Mouse (Mus musculus) right cerebral cortex, postnatal 36 days (tissue): ENCODE data around the gene Col24a1.

Experiments
- DNase-seq, 2 experiments: peaks; one replicate each; pipeline ENCODE4 v3.0.0; 2022; ENCODE audit warnings: low spot score in 2 of 2, mixed read lengths in 1 of 2

Col24a1 gene

GRCm38 (mm10) chr3:145292337-145293134 is at the start of gene Col24a1:
Gene Col24a1, plus strand, starts transcription at chr3:145292472.
- DNase-seq = peak; percentile 18 to 22

DNA sequence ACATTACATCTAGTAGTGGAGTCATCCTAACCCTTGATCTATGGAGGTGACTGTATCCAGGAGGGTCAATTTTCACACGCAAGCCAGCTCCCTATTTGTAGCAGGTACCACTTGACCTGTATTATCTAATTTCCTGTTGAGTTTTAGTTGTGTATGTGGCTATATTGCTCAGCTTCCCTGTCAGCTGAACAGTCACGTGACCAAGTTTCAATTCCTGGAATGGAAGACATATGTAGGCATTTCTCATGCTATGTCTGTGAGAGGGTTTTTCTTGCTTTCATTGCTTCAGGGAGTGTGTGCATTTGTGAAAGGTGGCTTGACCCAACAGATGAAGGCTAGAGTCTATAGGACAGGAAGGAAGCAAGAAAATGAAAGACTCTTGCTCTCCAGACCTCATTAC is 44.2 kb upstream of the Col24a1 start:
- no peak for DNase-seq

- no peak for DNase-seq
These were observed 39.2 kb upstream of the Col24a1 start for GRCm38 (mm10) chr3:145253066-145253465.

DNA sequence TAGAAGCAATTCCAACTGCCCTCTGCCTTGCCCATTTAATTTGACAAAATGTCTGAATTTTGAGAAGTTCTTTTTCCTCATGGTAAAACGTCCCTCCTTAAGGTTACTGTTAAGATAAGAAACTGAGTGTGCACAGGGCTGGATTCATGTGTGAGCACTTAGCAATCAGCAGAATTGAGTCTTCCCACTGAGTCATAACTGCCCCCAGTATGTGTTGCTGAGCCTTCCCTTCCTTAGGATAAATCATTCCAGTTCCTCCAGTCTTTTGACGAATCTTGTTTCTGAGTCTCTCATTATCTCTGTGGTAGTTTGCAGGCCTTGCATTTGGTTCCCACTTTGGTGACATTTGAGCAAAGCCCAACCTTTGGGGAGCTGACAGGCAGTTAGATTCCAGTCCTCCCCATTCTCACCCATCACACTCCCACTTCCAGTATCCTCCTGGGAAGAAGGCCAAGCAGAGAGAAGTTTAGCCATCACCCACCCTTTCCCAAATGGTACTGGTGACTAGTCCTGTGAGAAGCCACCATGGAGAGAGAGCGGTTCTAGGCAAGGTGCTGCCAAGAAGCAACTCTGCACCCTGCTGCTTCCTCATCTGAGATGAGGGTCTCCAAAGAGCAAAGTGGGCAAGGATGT is 37.4 kb upstream of the Col24a1 start:
- DNase-seq = peak in 1 of 2 experiments; percentile 42

GRCm38 (mm10) chr3:145256647-145257046 is 35.6 kb upstream of the Col24a1 start:
- DNase-seq = no peak

- DNase-seq = no peak
These were observed 32.6 kb upstream of the Col24a1 start for GRCm38 (mm10) chr3:145259678-145260077.

DNA sequence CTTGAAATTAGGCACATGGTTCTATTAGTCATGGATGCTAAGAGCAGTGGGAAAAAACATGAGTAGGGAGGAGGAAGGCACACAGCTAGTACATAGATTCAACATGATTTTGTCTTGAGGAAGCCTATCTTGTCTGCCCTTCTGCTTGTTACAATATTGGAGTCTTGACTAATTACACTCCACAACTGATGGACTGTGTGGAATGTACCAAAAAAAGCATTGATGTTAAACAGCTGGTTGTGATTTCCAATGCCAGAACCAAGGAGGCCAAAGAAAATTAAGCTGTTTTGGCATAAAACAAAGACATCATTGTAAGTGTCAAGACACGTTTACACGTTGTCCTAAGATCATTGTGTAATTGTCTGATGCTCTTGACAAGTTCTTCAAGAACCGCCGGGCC is 29.1 kb upstream of the Col24a1 start:
- DNase-seq = no peak

- no peak for DNase-seq
These were observed 24.2 kb upstream of the Col24a1 start for GRCm38 (mm10) chr3:145268066-145268465.

DNA sequence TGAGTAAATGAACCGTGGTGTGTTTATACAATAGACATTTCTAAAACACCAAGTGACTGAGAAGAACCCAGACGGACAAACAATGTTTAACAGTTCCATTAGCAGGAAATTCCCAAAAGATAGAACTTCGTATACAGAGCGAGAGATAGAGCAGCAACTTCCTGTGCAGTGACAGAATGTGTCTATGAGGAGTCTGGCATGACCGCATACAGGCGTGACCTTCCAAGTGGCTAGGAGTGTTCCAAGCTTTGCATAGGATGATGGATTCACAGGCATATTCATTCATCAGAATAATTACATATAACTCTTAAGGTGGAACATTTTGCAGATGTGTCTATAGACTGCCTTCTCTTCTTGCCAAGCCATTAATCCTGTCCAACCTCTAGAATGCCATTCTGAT is 18.1 kb upstream of the Col24a1 start:
- no peak for DNase-seq

DNA sequence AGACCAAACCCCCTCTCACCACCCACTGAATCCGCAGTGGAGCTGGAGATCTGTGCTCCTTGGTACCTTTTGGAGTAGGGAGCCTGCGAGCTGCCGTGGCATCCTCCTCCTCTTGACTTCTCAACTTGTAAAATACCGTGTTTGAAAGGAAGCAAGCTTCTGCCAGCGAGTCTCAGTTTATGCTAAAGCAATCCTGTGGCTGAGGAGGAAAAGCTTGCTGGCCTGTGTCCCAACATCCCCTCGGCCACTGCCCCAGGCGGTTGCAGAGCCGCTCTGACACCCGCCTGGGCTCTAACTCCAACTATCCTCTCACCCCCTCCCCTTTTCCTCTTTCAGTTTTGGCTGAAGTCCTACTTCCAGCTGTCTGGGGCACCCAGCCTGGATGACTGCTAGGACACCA is 935 bp downstream of the Col24a1 start:
- DNase-seq = no peak

DNA sequence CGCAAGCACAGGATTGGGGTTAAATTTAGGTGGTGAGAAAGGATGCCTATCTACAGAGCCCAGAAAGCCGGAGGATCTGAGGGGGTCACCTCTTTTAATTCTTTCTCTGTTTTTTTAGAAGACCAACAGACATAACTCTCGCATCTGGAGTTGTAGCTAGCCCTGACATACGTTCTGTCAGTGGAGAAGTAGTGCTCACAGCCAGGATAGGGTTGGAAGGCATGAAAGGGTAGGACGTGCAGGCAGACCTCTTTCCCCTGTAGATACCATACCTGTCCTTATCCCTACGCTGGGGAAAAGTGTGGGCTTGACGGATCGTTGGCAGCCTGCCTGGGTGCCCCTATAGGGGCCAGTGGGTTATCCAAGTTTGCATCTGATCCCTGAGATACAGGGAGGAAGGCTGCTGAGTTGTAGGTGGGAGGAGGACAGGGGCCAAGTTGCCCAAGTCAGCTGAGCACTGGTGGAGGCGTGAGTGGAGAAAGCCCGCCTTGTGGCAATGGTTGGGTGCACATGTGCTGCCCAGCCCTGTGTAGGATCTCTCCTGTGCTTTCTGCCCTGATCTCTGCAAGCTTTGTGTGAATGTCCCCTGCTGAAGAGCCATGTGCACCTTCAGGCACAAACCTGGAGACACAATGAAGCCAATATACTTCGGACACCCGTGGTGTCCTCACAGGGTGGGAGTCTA is 1.5 kb downstream of the Col24a1 start:
- DNase-seq = no peak

- no peak for DNase-seq
These were observed 7.8 kb downstream of the Col24a1 start for GRCm38 (mm10) chr3:145299980-145300591.

GRCm38 (mm10) chr3:145305311-145305710 is 13.0 kb downstream of the Col24a1 start:
- DNase-seq = no peak

DNA sequence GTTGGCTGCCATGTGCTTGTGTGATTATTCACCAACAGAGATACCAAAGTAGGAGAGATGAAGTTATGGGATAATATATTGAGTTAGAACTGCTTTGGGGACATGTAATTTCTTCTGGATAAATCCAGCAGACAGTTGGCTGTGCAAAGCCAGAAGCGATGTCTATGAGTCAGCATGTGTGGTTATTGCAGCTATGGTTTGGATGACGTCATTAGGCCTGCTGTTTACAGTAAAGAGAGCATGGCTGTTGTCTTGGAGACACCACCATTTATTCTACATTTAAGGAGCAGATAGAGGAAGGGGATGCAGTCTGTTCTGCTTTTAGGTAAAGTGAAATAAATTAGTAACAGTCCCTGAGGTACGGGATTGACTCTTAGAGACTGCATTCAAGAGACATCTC is 14.9 kb downstream of the Col24a1 start:
- DNase-seq = no peak

DNA sequence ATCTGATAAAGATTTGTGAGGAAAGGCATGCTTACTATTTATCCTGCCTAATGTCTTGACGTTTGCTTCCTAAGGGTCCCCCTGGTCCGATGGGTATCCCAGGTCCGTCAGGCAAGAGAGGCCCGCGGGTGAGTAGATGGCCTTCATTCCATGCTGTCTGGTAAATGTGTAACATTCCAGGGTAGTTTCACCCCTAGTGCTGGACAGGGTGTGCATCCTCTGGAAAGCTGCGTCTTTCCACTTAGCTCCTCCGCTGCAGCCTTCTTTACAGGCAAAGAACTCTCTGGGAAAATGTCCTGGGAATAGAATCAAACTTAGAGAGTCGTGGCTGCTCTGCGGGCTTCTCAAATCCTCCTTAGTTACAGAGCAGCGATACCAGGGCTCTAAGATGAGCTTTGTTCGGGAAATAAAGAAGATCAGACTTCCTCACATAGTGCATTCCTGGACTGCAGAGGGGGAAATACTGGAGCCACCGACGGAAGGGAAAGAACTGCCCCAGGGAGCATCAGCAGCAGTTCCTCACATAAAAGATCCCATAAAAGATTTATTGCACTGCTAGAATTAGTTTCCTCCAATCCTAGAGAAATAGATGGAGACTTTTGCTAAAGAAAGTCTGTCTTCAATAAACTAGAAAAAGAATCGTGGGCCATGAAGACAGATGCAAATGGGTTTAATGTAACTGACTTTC is 28.5 kb downstream of the Col24a1 start:
- no peak for DNase-seq

DNA sequence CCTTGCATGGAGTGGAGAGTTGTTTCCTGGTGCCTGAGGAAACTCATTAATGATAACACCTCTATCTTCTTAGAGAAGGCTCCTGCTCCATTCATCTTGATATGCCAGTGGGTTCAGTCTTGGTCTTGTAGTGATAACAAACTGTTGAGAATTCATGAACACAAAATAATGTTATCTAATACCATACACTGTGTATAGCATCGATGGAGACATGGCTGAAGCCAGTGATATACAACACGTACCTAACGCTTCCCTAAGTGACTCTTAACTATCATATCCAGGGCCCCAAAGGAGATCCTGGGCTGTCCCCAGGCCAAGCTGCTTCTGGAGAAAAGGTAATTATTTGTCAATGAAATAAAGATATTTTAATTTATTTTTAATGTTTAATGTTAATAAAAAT is 33.1 kb downstream of the Col24a1 start:
- no peak for DNase-seq

GRCm38 (mm10) chr3:145331642-145332041 is 39.4 kb downstream of the Col24a1 start:
- DNase-seq = no peak

GRCm38 (mm10) chr3:145334046-145334445 is 41.8 kb downstream of the Col24a1 start:
- DNase-seq = no peak

DNA sequence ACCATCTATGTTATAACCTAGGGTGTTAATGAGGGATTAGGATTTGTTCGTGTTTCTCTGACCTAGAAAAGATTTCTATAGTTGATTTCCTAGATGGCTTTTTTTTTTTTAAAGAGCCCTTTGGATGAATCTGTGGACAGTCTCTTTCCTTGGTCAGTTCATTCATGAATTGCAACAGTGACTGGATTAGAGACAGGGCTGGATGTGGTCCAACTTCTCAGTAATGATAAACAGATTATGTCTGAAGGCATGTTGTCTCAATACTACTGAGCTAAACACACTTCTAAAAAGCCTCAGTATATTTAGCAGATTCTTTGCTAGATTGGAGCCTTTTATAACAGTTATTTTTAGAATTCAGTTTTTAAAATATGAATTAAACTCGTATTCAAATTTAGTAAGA is 44.9 kb downstream of the Col24a1 start:
- no peak for DNase-seq

DNA sequence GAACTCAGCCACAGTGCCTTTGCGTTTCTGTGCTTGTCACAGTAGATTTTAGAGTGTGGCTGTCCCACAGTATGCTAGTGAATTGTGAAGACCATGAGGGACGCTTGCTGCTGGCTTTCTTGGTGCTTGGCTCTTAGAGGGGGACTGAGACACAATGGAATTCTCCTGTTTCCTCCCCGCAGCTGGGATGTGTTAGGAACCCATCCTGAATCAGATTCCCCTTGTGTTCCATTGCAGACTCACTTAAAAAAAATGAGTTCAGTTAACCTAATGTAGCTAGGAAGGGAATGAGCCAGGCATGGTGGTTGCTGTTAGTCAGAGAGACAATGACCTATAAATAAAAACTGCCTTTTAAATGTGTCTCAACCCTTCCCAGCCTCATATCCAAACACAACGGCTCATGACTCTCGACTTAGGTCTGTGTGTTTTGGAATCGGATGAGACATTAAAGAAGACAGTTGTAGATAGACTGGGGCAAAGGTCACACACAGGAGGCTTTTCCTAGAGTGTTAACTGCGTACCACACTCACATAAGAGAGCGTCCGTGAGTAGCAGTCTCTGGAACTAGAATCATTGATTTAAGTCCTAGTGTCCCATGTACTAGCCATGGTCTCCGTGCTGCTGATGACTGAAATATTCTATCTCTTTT is 47.7 kb downstream of the Col24a1 start:
- DNase-seq = no peak

DNA sequence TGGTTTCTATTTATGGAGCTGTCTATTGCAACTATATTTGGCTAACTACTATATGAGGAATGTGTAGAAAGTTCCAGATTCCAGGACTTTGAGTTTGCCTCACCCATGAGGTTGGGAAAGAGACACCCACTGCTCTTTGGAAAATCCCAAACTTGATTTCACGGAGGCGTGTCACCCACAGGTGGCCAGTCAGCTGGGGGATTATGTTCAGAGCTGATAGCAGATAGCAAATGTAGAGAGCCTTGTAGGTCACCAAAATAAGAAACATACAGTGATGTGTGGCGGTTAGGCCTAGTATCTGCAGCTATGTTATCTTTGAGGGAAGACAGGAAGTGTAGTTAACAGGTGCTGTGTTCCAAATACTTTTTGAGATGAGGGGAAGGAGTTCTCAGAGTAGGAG is 56.4 kb downstream of the Col24a1 start:
- no peak for DNase-seq
